Mouse (Mus musculus) adrenal gland, postnatal 36 days (tissue): Measurements from ENCODE around the gene Arpp21. TPM values are rescaled to one million over a fixed set of nuclear protein-coding genes. Genes with fewer than 3 reads are reported as not detected.
"Not testable (repeated sequence)": the region's sequence is repeated elsewhere in the genome, so short reads cannot be mapped to it uniquely, and the experiment has no call there.

Source experiments
- DNase-seq, 2 experiments: peaks; one replicate each; pipeline ENCODE4 v3.0.0; 2021; ENCODE audit warnings: mixed read lengths in 1 of 2
- total RNA-seq, 2 experiments: library from RNA; stranded (reverse); gene quantifications; 2 replicates each; pipeline ENCODE4 v1.2.3; 2021

Arpp21 gene
- total RNA-seq, 2 experiments from 2014 or later: 0.53 TPM; not detected in 1

GRCm38 (mm10) chr9:112102155-112102851 lies 133.4 kb downstream of the Arpp21 start:
- no peak for DNase-seq

GRCm38 (mm10) chr9:112100841-112101595 lies 134.7 kb downstream of the Arpp21 start:
- no peak for DNase-seq

GRCm38 (mm10) chr9:112098267-112098666 lies 137.5 kb downstream of the Arpp21 start:
- DNase-seq: no peak

- DNase-seq: no peak
These were observed 140.0 kb downstream of the Arpp21 start for GRCm38 (mm10) chr9:112095708-112096107.

GRCm38 (mm10) chr9:112095198-112095597 lies 140.5 kb downstream of the Arpp21 start:
- DNase-seq: no peak

- DNase-seq: no peak
These were observed 156.8 kb downstream of the Arpp21 start for GRCm38 (mm10) chr9:112078903-112079302.

GRCm38 (mm10) chr9:112078453-112078852 lies 157.3 kb downstream of the Arpp21 start:
- DNase-seq: no peak

- DNase-seq: no peak
These were observed 160.5 kb downstream of the Arpp21 start for GRCm38 (mm10) chr9:112075273-112075672.

- no peak for DNase-seq
These were observed 160.9 kb downstream of the Arpp21 start for GRCm38 (mm10) chr9:112074872-112075271.

- peak; percentile 17 for DNase-seq
These were observed 164.4 kb downstream of the Arpp21 start for GRCm38 (mm10) chr9:112071368-112071767.

GRCm38 (mm10) chr9:112070961-112071360 lies 164.8 kb downstream of the Arpp21 start:
- peak in 1 of 2 experiments; percentile 10 for DNase-seq

- DNase-seq: no peak
These were observed 167.5 kb downstream of the Arpp21 start for GRCm38 (mm10) chr9:112068250-112068649.

GRCm38 (mm10) chr9:112060696-112061425 lies 174.9 kb downstream of the Arpp21 start:
- DNase-seq: no peak

- no peak for DNase-seq
These were observed 180.8 kb downstream of the Arpp21 start for GRCm38 (mm10) chr9:112054807-112055381.

GRCm38 (mm10) chr9:112047903-112048467 lies 187.8 kb downstream of the Arpp21 start:
- DNase-seq: no peak

- DNase-seq: no peak
These were observed 195.2 kb downstream of the Arpp21 start for GRCm38 (mm10) chr9:112040566-112040965.

GRCm38 (mm10) chr9:112037732-112038131 lies 198.0 kb downstream of the Arpp21 start:
- no peak for DNase-seq

- DNase-seq: not testable (repeated sequence)
These were observed 201.9 kb downstream of the Arpp21 start for GRCm38 (mm10) chr9:112033840-112034239.

- DNase-seq: no peak
These were observed 203.6 kb downstream of the Arpp21 start for GRCm38 (mm10) chr9:112032169-112032568.

GRCm38 (mm10) chr9:112023562-112024015 lies 212.1 kb downstream of the Arpp21 start:
- peak; percentile 25 to 34 for DNase-seq

- DNase-seq: no peak
These were observed 212.6 kb downstream of the Arpp21 start for GRCm38 (mm10) chr9:112023111-112023510.
